Mouse (Mus musculus) CH12.LX (cell line): ENCODE measurements around the gene Cradd. TPM values are rescaled to one million over a fixed set of nuclear protein-coding genes. Genes with fewer than 3 reads are reported as not detected.

Experiments
- DNase-seq: peaks from one replicate; pipeline ENCODE4 v3.0.0-alpha.2; 2013; ENCODE audit errors: extremely low read depth
- H3K27ac ChIP-seq: 2 replicates; pipeline ENCODE4 v1.5.1; 2012; ENCODE audit warnings: low read depth, mild to moderate bottlenecking, control low read depth, moderate library complexity; ENCODE audit not compliant: insufficient read depth
- H3K27me3 ChIP-seq: replicated peaks from 2 replicates; pipeline ENCODE3; 2012; ENCODE audit warnings: inconsistent platforms
- H3K36me3 ChIP-seq, 2 experiments: replicated peaks in 1 of 2; 2 replicates each; pipeline versions ENCODE3 to v1.6.1; 2012; ENCODE audit warnings: inconsistent platforms in 1 of 2, low read length in 1 of 2, mild to moderate bottlenecking in 1 of 2, mixed read lengths in 1 of 2, moderate library complexity in 1 of 2; ENCODE audit not compliant: control insufficient read depth in 1 of 2, insufficient read depth in 1 of 2
- H3K4me1 ChIP-seq, 2 experiments: 2 replicates each; pipeline ENCODE4 v1.6.1; 2012; ENCODE audit warnings: inconsistent platforms in 1 of 2, moderate library complexity in 1 of 2; ENCODE audit not compliant: insufficient read depth in 2 of 2, control insufficient read depth in 1 of 2
- H3K4me2 ChIP-seq: 2 replicates; pipeline ENCODE4 v1.6.1; 2012; ENCODE audit warnings: low read depth, mild to moderate bottlenecking, control low read depth; ENCODE audit not compliant: poor library complexity, insufficient read depth, severe bottlenecking
- H3K4me3 ChIP-seq, 3 experiments: fragments of 150-350 bp in 1 of 3; sonication (generic) in 1 of 3; replicated peaks in 1 of 3; 2 replicates each; pipeline versions ENCODE3 to v1.5.1; 2011 to 2012; ENCODE audit warnings: low read depth in 2 of 3, low read length in 2 of 3, mild to moderate bottlenecking in 2 of 3, moderate library complexity in 2 of 3, control low read depth in 1 of 3, improper control_type of control experiment in 1 of 3, inconsistent platforms in 1 of 3, mixed read lengths in 1 of 3; ENCODE audit not compliant: poor library complexity in 1 of 3
- H3K79me2 ChIP-seq: replicated peaks from 2 replicates; pipeline ENCODE4 v1.6.1; 2012; ENCODE audit warnings: mild to moderate bottlenecking, moderate library complexity; ENCODE audit not compliant: control insufficient read depth, poor library complexity, insufficient read depth, severe bottlenecking; ENCODE audit errors: extremely low read depth
- H3K9ac ChIP-seq: 2 replicates; pipeline ENCODE4 v1.6.1; 2012; ENCODE audit warnings: low read depth, mild to moderate bottlenecking, control low read depth, moderate library complexity; ENCODE audit not compliant: insufficient read depth
- H3K9me3 ChIP-seq: replicated peaks from 2 replicates; pipeline ENCODE3; 2012; ENCODE audit warnings: low read length, inconsistent platforms, mixed read lengths
- CHD1 ChIP-seq: IDR thresholded peaks from 2 replicates; pipeline ENCODE4 v1.6.1; 2012; ENCODE audit warnings: low read depth, low read length, improper control_type of control experiment, inconsistent platforms
- CTCF ChIP-seq, 2 experiments: IDR thresholded peaks in 1 of 2; conservative IDR thresholded peaks in 1 of 2; 2 replicates each; pipeline ENCODE4 v1.5.1; 2011 to 2012; ENCODE audit warnings: low read depth in 2 of 2, low read length in 2 of 2, improper control_type of control experiment in 1 of 2, inconsistent platforms in 1 of 2, mild to moderate bottlenecking in 1 of 2, moderate library complexity in 1 of 2
- EP300 ChIP-seq: IDR thresholded peaks from 2 replicates; pipeline ENCODE4 v1.6.1; 2011; ENCODE audit warnings: low read length, improper control_type of control experiment
- ETS1 ChIP-seq: conservative IDR thresholded peaks from 2 replicates; pipeline ENCODE4 v1.6.1; 2012; ENCODE audit warnings: low read depth, mild to moderate bottlenecking, inconsistent platforms, low read length, improper control_type of control experiment, moderate library complexity
- HCFC1 ChIP-seq: IDR thresholded peaks from 2 replicates; pipeline ENCODE4 v1.6.1; 2012; ENCODE audit warnings: low read depth, mild to moderate bottlenecking, inconsistent platforms, low read length, improper control_type of control experiment
- IRF4 ChIP-seq: IDR thresholded peaks from 2 replicates; pipeline ENCODE4 v1.6.1; 2014; ENCODE audit warnings: low read depth, mild to moderate bottlenecking, inconsistent platforms, low read length, improper control_type of control experiment
- JUND ChIP-seq: conservative IDR thresholded peaks from 2 replicates; pipeline ENCODE4 v1.6.1; 2011; ENCODE audit warnings: low read depth, low read length, improper control_type of control experiment
- KAT2A ChIP-seq: IDR thresholded peaks from 2 replicates; pipeline ENCODE4 v1.6.1; 2012; ENCODE audit warnings: low read length, improper control_type of control experiment, inconsistent platforms; ENCODE audit not compliant: insufficient replicate concordance
- MAFK ChIP-seq: IDR thresholded peaks from 2 replicates; pipeline ENCODE4 v1.6.1; 2011; ENCODE audit warnings: low read length, improper control_type of control experiment; ENCODE audit not compliant: insufficient replicate concordance
- MAZ ChIP-seq: IDR thresholded peaks from 2 replicates; pipeline ENCODE4 v1.6.1; 2012; ENCODE audit warnings: low read depth, mild to moderate bottlenecking, inconsistent platforms, low read length, improper control_type of control experiment, moderate library complexity
- MEF2A ChIP-seq: IDR thresholded peaks from 2 replicates; pipeline ENCODE4 v1.6.1; 2014; ENCODE audit warnings: low read depth, mild to moderate bottlenecking, inconsistent platforms, low read length, improper control_type of control experiment, borderline replicate concordance
- MXI1 ChIP-seq: IDR thresholded peaks from 2 replicates; pipeline ENCODE4 v1.6.1; 2011; ENCODE audit warnings: mild to moderate bottlenecking, low read depth, low read length, improper control_type of control experiment
- NRF1 ChIP-seq: IDR thresholded peaks from 2 replicates; pipeline ENCODE4 v1.6.1; 2014; ENCODE audit warnings: low read depth, mild to moderate bottlenecking, inconsistent platforms, low read length, improper control_type of control experiment, moderate library complexity
- PAX5 ChIP-seq: IDR thresholded peaks from 2 replicates; pipeline ENCODE4 v1.6.1; 2012; ENCODE audit warnings: low read length, inconsistent platforms, mixed read lengths
- RAD21 ChIP-seq: IDR thresholded peaks from 2 replicates; pipeline ENCODE4 v1.6.1; 2011; ENCODE audit warnings: low read depth, mild to moderate bottlenecking, low read length, improper control_type of control experiment, moderate library complexity
- RCOR1 ChIP-seq: conservative IDR thresholded peaks from 2 replicates; pipeline ENCODE4 v1.6.1; 2012; ENCODE audit warnings: low read depth, mild to moderate bottlenecking, inconsistent platforms, low read length, improper control_type of control experiment
- SIN3A ChIP-seq: IDR thresholded peaks from 2 replicates; pipeline ENCODE4 v1.6.1; 2012; ENCODE audit warnings: low read length, improper control_type of control experiment, inconsistent platforms
- SMC3 ChIP-seq: IDR thresholded peaks from 2 replicates; pipeline ENCODE4 v1.6.1; 2011; ENCODE audit warnings: low read depth, low read length, improper control_type of control experiment
- UBTF ChIP-seq: IDR thresholded peaks from 2 replicates; pipeline ENCODE4 v1.6.1; 2012; ENCODE audit warnings: low read depth, mild to moderate bottlenecking, inconsistent platforms, low read length, improper control_type of control experiment, moderate library complexity
- dilution Hi-C: fragments of 300-500 bp; cut with MboI; formaldehyde crosslinking; loops from 2 replicates; pipeline ENCODE4 v1.14.3; 2020; ENCODE audit warnings: low sequenced_read_pairs; ENCODE audit not compliant: extremely low pct_unique_long_range_greater_than_20kb, extremely low pct_ligation_motif_present
- in situ Hi-C: fragments of 300-500 bp; cut with MboI; formaldehyde crosslinking; loops from 3 replicates; pipeline ENCODE4 v1.14.3; 2019; ENCODE audit warnings: low sequenced_read_pairs, low pct_ligation_motif_present, low pct_unique_long_range_greater_than_20kb, mixed read lengths
- polyA plus RNA-seq: library from polyadenylated mRNA; unstranded; fragments of >175 nt; gene quantifications from 2 replicates; pipeline ENCODE4 v1.2.1, GENCODE M21; 2012; ENCODE audit warnings: low read depth; ENCODE audit not compliant: insufficient read length
- total RNA-seq, 2 experiments: library from RNA; depleted of rRNA; stranded (reverse); fragments of 300-350 nt in 1 of 2; fragments of >200 nt in 1 of 2; gene quantifications; 2 replicates each; pipeline ENCODE4 v1.2.3; 2012 to 2014

Cradd gene
- total and polyA plus RNA-seq, 3 experiments, result 5.6 to 8.8 (median 5.6) TPM

DNA sequence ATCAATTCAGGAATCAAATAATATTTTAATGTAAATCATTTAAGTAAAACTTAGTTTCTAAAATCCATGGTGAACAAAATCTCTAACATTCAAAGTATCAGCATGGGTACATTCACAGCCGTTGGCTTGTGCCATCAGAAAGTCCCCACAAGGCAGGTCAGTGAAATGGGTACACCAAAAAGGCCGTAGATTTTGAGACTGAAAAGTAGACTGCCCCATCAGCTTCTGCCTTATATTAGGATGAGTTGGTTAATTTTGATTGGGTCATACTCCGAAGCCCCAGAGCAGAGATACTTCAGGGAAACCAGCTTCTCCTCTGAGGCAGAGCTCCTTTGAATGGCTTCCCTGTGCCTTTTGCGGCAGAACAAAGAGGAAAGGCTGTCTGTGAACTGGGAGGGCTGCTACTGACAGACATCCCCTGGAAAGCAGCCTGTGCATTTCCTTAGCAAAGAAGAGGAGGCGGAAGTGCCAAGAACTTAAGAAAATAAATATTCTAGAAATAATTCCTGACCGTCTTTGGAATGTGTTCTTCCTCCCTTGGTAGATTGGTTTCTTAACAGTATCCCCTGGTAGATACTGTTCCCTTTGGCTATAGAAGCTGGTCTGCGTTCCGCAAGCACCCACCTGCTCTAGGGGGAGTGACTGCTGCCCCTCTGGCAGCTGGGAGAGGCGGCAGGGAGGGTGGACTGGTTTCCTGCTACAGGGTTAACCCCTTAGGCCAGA, 178.6 kb downstream of the Cradd start:
- no peak overlapping the region for H3K4me2 ChIP-seq
- dilution Hi-C loops, result no loop called here
- in situ Hi-C loops, result no loop called here

DNA sequence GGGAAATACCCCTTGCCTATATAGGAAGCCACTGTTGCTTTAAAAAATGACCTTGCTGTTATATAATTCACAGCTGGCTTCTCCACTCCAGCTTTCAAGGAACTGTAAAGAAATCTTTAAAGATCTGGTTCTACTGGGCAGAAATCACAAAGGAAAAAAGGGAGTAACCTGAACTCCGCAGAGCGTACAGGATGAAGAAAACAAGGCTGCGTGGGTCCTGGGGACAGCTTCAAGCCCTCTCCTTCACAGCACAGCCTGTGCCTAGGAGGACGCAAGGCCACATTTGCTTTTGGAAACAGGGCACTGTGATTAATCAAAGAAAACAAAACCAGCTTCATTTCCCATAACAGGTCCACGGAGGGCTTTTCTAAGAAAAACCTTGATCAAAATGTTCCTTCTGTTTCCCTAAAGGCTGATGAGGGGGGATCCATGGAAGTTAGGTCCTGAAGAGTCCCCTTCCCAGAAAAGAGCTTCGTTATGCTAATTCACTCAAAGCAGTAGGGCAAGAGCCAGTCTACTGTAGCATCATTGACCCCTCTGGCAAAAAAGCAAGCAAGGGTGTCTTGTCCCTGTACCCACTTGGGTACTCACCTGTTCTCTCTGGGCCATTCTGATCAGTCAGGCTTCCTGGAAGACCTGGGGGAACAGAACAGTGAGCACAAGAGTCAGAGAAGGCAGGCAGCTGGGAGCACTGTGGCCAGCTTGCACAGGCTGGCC, 179.4 kb downstream of the Cradd start:
- no peak for TF ChIP-seq EP300
- no peak for TF ChIP-seq ETS1
- TF ChIP-seq UBTF, result no peak
- no peak for TF ChIP-seq SMC3
- TF ChIP-seq MAZ, result no peak
- no peak for TF ChIP-seq MXI1
- no peak for TF ChIP-seq MEF2A
- TF ChIP-seq SIN3A, result no peak
- TF ChIP-seq RAD21, result no peak
- no peak for TF ChIP-seq PAX5
- TF ChIP-seq CTCF (conservative IDR thresholded peaks at IDR 0.05 in 1 of 2, IDR thresholded peaks at IDR 0.05 in 1 of 2; ENCODE audit: low read depth in 2 of 2, low read length in 2 of 2), result no peak
- no peak for TF ChIP-seq JUND
- no peak for TF ChIP-seq RCOR1
- no peak for TF ChIP-seq NRF1
- TF ChIP-seq KAT2A, result no peak
- TF ChIP-seq MAFK, result no peak
- no peak for TF ChIP-seq IRF4
- no peak overlapping the region for H3K4me2 ChIP-seq
- no peaks in the 10 kb centered on the region for H3K27me3 ChIP-seq
- H3K4me1 ChIP-seq, result peaks cover 8 to 68% of the 10 kb centered on the region in 2 experiments
- dilution Hi-C loops, result no loop called here
- no peak overlapping the region for H3K4me3 ChIP-seq
- DNase-seq, result no peak
- H3K27ac ChIP-seq, result no peak overlapping the region
- no peak overlapping the region for H3K9ac ChIP-seq
- in situ Hi-C loops, result no loop called here
- H3K9me3 ChIP-seq, result no peaks in the 10 kb centered on the region
- no peaks in the 10 kb centered on the region for H3K79me2 ChIP-seq
- no peaks in the 10 kb centered on the region for H3K36me3 ChIP-seq

More for the DNA sequence above, 178.6 kb downstream of the Cradd start:
- Histone ChIP-seq H3K4me1 (peaks cover 9 to 65% of the 10 kb centered on the region in 2 experiments), H3K79me2 (no peaks in the 10 kb centered on the region), H3K9ac (no peak overlapping the region), H3K9me3 (no peaks in the 10 kb centered on the region), H3K27me3 (no peaks in the 10 kb centered on the region), H3K27ac (no peak overlapping the region), H3K36me3 (no peaks in the 10 kb centered on the region), H3K4me3 (no peak overlapping the region)
- TF ChIP-seq NRF1 (no peak), HCFC1 (no peak), MAZ (no peak), SMC3 (no peak), CHD1 (no peak)
- DNase-seq, result no peak
